Mouse (Mus musculus) intestine, postnatal 0 days (tissue): ENCODE measurements around the gene Kcnma1. TPM values are rescaled to one million over a fixed set of nuclear protein-coding genes. Genes with fewer than 3 reads are reported as not detected.

Experiments used
- ATAC-seq: fragments of 200-750 bp; cut with Nextera tagmentation; 2 replicates; pipeline ENCODE4 v1.8.0; 2017; ENCODE audit warnings: mild to moderate bottlenecking, moderate TSS enrichment, moderate library complexity
- H3K27ac ChIP-seq: fragments of 300-500 bp; sonication (generic); 2 replicates; pipeline ENCODE4 v1.5.1; 2014; ENCODE audit warnings: mild to moderate bottlenecking, low read depth, low read length, moderate library complexity
- H3K27me3 ChIP-seq: fragments of 300-500 bp; sonication (generic); replicated peaks from 2 replicates; pipeline ENCODE4 v1.6.1; 2014; ENCODE audit warnings: low read length, mixed read lengths; ENCODE audit not compliant: control insufficient read depth, insufficient read depth
- H3K36me3 ChIP-seq: fragments of 300-500 bp; sonication (generic); 2 replicates; pipeline ENCODE4 v1.6.1; 2014; ENCODE audit warnings: mild to moderate bottlenecking, moderate library complexity; ENCODE audit not compliant: control insufficient read depth, insufficient read depth
- H3K4me1 ChIP-seq: fragments of 300-500 bp; sonication (generic); replicated peaks from 2 replicates; pipeline ENCODE4 v1.6.1; 2014; ENCODE audit warnings: antibody characterized with exemption, low read length, mixed read lengths; ENCODE audit not compliant: control insufficient read depth, insufficient read depth
- H3K4me2 ChIP-seq: fragments of 300-500 bp; sonication (generic); replicated peaks from 2 replicates; pipeline ENCODE4 v1.6.1; 2014; ENCODE audit warnings: low read depth, mild to moderate bottlenecking, moderate library complexity
- H3K4me3 ChIP-seq: fragments of 300-500 bp; sonication (generic); 2 replicates; pipeline ENCODE4 v1.5.1; 2014; ENCODE audit warnings: low read depth, low read length
- H3K9ac ChIP-seq: fragments of 300-500 bp; sonication (generic); 2 replicates; pipeline ENCODE4 v1.6.1; 2014; ENCODE audit warnings: mild to moderate bottlenecking, low read depth, low read length
- H3K9me3 ChIP-seq: fragments of 300-500 bp; sonication (generic); 2 replicates; pipeline ENCODE4 v1.6.1; 2016; ENCODE audit warnings: mixed run types; ENCODE audit not compliant: control insufficient read depth
- CTCF ChIP-seq: sonication (generic); IDR thresholded peaks from 2 replicates; pipeline ENCODE4 v1.5.1; 2016; ENCODE audit warnings: low read depth, mild to moderate bottlenecking, control low read depth, antibody characterized with exemption, moderate library complexity
- WGBS: fragments of 180-500 bp; shearing (Covaris S2); extraction: QIAGEN DNeasy Blood & Tissue Kit; methylation state at CpG from one replicate; pipeline ENCODE4 v1.1.7; 2014; 5-methylcytosine and 5-hydroxymethylcytosine counted together
- polyA plus RNA-seq: library from polyadenylated mRNA; unstranded; fragments of >200 nt; fragmentation: Nextera tagmentation; extraction: Ambion mirVana; gene quantifications from 2 replicates; pipeline ENCODE4 v1.2.1, GENCODE M21; 2015

Gene Kcnma1
- polyA plus RNA-seq, 1 experiment from 2014 or later, result 6.7 TPM

GRCm38 (mm10) chr14:23610054-23610453, 404.2 kb downstream of the Kcnma1 start:
- ATAC-seq, result no peak

DNA sequence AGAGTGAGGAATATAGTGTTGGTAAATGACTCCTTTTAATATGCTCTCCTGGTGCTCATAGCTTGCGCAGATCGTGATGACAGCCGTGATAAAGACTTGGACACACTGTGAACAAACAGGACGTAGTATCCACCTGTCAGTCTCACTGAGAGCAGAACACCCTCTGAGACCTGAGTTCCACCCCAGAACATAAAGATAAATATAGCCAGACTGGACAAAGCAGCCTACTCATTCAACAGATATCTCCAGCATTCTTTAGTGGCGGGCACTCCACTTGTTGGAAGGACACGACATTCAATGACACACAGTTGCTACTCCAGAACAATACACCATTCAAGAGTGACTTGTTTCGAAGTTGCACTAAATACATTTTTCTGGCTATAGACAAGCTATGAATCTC, 408.6 kb downstream of the Kcnma1 start:
- TF ChIP-seq CTCF, result no peak
- Histone ChIP-seq H3K27ac (no peak overlapping the region), H3K36me3 (no peaks in the 10 kb centered on the region), H3K4me1 (no peaks in the 10 kb centered on the region), H3K9ac (no peak overlapping the region), H3K4me2 (no peak overlapping the region), H3K9me3 (no peaks in the 10 kb centered on the region), H3K27me3 (peaks cover 4% of the 10 kb centered on the region; the same call in 1 of the 2 replicates), H3K4me3 (no peak overlapping the region)
- ATAC-seq, result no peak
- 64% methylated on average over 7 of the region's 7 CpGs for WGBS

More at GRCm38 (mm10) chr14:23610054-23610453, 404.2 kb downstream of the Kcnma1 start:
- H3K27me3 ChIP-seq, result peaks cover 4% of the 10 kb centered on the region; the same call in 1 of the 2 replicates
- TF ChIP-seq CTCF, result no peak
- H3K9ac ChIP-seq, result no peak overlapping the region
- WGBS, result 77% methylated on average over 3 of the region's 3 CpGs
- no peak overlapping the region for H3K4me2 ChIP-seq
- no peaks in the 10 kb centered on the region for H3K4me1 ChIP-seq
- no peak overlapping the region for H3K27ac ChIP-seq
- H3K4me3 ChIP-seq, result no peak overlapping the region
- H3K36me3 ChIP-seq, result no peaks in the 10 kb centered on the region
- no peaks in the 10 kb centered on the region for H3K9me3 ChIP-seq

DNA sequence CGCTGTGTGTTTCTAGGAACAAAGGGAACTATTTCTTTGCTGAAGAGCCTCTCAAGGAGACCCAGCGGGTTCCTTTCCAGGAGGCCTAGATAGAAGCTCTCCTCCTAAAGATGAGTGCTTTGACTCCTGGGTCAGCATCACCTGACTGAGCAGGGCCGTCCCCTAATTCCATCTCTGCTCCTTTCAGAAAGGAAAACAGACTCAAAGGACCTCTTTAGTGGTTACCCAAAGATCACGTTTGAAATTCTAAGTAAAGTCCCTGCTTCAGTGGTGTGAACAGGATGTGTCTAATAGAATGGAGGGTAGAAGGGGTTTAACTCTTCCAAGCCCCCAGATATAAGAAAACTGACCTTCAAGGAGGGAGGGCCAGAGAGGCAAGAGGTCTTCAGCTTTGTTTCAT, 411.4 kb downstream of the Kcnma1 start:
- no peak for ATAC-seq
- WGBS, result 44% methylated on average over 4 of the region's 4 CpGs
- no peak for TF ChIP-seq CTCF

GRCm38 (mm10) chr14:23602054-23602453, 412.2 kb downstream of the Kcnma1 start:
- Histone ChIP-seq H3K36me3 (no peaks in the 10 kb centered on the region), H3K4me1 (no peaks in the 10 kb centered on the region), H3K4me3 (no peak overlapping the region), H3K9me3 (no peaks in the 10 kb centered on the region), H3K4me2 (no peak overlapping the region), H3K9ac (no peak overlapping the region), H3K27me3 (no peaks in the 10 kb centered on the region), H3K27ac (no peak overlapping the region)
- no peak for ATAC-seq
- TF ChIP-seq CTCF, result no peak
- 64% methylated on average over 2 of the region's 2 CpGs for WGBS

More for the DNA sequence above, 411.4 kb downstream of the Kcnma1 start:
- Histone ChIP-seq H3K4me3 (no peak overlapping the region), H3K27me3 (no peaks in the 10 kb centered on the region; the same call in 1 of the 2 replicates), H3K4me1 (no peaks in the 10 kb centered on the region), H3K9ac (no peak overlapping the region), H3K36me3 (no peaks in the 10 kb centered on the region), H3K27ac (no peak overlapping the region), H3K9me3 (no peaks in the 10 kb centered on the region), H3K4me2 (no peak overlapping the region)

DNA sequence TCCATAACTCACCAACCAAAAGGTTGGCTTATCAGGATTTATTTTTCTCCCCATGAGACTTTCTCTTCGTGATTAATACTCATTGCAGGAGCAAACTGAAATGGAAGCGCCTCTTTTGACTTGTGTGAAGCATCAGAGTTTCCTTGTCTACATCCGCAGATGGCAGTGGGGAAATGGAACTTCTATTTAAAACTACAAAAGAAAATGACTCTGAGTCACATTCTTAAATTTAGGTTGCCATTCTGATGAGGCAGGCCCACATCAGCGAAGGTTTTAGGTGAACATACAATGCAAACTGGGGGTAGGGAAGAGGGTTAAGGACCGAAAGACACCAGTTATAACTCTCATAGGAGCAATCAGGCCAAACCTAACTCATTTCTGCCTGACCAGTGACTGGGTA, 419.7 kb downstream of the Kcnma1 start:
- no peak overlapping the region for H3K4me3 ChIP-seq
- H3K4me2 ChIP-seq, result no peak overlapping the region
- H3K9me3 ChIP-seq, result no peaks in the 10 kb centered on the region
- no peaks in the 10 kb centered on the region for H3K4me1 ChIP-seq
- 77% methylated on average over 5 of the region's 5 CpGs for WGBS
- H3K9ac ChIP-seq, result no peak overlapping the region
- no peak for TF ChIP-seq CTCF
- H3K27me3 ChIP-seq, result no peaks in the 10 kb centered on the region
- no peak for ATAC-seq
- H3K27ac ChIP-seq, result no peak overlapping the region
- no peaks in the 10 kb centered on the region for H3K36me3 ChIP-seq

DNA sequence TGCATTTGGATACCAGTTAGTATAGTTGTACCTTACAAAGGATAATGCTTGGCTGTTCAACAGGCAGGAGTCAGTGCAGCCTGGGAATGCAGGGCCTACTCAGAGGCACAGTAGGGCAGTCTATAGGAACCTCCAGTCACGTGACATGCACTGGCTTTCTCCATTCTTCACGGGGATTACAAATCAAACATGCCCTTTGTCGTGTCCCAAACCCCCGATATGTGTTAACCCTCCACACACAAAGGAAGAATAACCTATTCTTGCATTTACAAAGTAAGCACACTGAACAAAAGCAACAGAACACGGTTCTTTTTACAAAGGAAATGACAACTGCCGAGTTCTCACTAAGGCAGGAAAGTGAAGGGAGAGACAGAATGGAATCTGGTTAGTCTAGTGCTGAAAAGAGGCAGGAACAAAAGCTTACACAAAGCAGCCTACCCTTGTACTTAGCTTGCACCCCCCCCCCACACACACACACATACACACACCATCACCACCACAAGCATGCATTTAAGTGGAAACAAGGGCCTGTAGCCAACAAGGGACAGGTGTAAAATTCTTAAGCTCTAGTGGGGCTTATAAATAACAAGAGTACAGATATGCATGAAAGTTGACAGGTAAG, 421.4 kb downstream of the Kcnma1 start:
- Histone ChIP-seq H3K36me3 (no peaks in the 10 kb centered on the region), H3K4me2 (no peak overlapping the region), H3K4me1 (no peaks in the 10 kb centered on the region), H3K4me3 (no peak overlapping the region), H3K9ac (no peak overlapping the region), H3K27me3 (no peaks in the 10 kb centered on the region), H3K27ac (no peak overlapping the region), H3K9me3 (no peaks in the 10 kb centered on the region)
- ATAC-seq, result no peak
- 47% methylated on average over 6 of the region's 6 CpGs for WGBS
- TF ChIP-seq CTCF, result no peak
